Mouse (Mus musculus) layer of hippocampus, adult 11-12 months (tissue): ENCODE results near the gene Pdzk1ip1.

Experiments
- DNase-seq: peaks from one replicate; pipeline ENCODE4 v3.0.0; 2022; ENCODE audit warnings: low spot score

The Pdzk1ip1 gene

DNA sequence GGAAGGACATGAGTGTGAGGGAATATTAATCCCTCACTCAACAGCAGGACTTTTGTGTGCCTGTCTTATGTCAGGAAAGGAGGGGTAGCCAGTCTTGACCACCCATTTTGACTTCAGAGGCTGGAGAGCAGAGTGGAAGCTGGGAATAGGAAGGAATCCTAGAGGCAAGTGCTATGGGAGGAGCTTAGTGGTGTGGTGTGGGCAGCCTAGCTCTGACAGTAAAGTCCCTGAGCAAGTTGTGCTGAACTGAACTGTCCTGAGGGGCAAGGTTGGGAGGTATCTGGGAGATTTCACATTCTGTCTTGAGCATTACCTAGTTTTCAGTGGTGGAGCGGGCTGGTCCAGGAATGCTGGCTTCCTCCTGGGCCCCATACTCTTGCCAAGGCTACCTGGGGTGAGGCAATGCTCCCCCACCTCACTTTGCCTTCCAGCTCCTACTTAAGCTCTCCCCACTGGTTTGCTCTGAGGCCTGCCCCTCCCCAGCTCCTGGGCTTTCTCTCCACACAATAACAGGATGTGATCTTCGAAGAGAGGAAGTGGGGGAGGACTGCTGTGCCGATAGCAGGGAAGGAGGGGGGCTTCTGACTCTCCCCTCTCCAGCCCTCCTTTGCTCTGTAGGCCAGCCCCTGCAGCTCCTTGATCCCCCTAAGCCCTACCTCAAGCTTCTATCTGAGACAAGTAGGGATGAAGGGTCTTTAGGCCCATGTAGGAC, 13.1 kb upstream of the Pdzk1ip1 start:
- DNase-seq, result no peak

DNA sequence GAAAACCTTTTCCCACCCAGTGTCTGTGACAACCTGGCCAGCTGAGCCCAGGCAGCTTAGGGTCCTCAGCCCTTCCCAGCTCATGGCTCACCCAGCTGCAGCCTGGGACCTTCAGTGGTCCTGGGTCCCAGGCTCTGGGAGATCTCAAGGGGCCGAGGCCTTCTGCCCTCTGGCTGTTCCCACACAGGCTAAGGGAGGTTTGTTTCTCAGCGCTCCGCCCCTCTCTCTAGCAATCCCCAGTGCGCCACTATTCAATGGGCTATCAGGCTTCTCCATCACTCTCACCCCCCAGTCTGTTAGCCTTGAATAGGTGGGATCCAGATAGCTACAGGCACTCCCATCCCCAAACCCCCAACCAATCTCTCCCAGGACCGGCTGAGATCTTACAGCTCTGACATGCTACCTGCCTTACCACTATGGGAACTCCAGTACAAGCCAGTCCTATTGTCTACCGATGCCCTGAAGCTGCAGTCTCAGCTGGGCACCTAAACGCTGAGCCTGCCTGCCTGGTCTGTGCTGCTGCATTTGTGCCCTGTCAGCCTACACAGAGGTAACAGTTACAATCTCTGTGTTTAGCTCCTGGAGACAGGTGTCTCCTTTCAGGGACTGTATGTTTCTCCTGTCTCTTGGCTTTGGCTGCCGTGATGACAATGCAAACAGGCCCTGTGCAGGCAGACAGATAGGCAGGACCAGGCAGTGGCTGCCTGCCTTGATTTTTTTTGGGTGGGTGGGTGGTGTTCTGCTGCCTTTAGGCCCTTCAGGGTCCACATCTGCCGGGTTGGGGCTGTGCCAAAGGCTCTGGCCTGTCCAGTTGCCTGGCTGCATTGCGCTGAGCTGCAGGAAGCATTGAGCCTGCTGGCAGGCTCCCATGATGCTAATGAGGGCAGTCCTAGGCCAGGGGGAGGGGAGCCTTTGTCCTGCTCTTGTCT, 9.4 kb upstream of the Pdzk1ip1 start:
- no peak for DNase-seq

DNA sequence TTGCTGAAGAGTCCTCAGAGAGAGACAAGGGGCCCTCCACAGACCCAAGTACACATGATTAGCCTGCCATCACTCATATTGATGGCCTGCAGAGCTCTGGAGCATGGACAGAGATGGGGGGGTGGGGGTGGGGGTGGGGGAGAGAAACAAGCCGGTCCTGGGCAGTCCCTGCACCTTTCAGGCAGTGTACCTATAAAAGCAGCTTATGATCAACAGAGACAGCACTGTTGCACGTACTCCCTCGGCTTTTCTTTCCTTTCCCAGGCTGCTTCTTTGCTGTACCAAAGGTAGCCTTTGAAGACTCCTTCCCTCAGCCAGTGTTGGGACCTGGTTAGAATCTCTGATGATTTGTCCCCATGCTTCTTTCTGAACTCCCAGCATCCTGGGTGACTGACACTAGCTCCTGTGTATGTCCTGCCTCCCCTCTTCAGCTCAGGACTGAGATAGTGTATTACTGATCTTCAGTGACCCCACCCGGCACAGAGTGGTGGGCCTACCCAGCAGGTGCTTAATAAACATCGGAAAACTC, 8.6 kb upstream of the Pdzk1ip1 start:
- no peak for DNase-seq

DNA sequence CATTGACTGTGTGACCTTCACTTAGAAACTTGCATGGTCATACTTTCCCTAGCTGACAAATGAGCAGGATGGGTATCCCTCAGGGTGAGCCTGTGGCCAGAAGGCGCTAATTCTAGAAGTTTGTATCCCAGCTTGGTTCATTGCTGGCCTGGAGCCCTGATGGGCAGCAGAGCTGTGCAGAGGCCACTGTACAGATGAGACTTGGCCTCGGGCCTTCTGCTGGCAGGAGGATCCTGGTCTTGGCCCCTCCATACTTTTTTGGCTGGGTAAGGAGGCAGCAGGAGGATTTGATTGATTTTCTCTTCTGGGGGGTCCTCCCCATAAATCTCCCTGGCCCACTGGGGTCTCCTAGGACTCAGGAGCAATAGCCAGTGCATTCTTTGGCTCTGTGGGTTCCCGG, 5.5 kb upstream of the Pdzk1ip1 start:
- DNase-seq, result no peak

DNA sequence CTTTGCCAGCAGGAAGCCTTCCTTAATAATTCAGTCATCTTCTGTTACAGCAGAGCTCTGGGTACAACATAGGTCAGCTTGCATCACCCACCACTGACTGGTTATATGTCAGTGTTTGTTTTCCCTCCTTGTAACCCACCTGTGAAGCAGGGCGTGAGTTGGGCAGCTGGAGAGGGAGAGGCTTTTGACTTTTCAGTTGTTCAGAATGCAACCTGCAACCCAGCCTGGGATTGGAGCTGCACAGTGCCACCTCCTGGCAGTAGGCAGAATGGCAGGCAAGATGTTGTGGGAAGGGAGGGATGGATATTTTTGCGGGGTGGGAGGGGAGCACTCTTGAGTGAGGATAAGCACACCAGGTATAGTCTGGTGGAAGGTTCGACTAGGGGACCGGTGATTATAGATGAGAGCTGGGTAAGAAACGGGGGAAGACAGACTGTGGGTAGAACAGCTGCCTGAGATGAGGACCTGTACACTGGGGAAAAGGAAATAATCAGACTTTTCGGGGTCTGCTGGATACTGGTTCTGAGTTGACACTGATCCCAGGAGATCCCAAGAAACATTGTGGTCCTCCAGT, 2.9 kb upstream of the Pdzk1ip1 start:
- DNase-seq, result peak; percentile 32

DNA sequence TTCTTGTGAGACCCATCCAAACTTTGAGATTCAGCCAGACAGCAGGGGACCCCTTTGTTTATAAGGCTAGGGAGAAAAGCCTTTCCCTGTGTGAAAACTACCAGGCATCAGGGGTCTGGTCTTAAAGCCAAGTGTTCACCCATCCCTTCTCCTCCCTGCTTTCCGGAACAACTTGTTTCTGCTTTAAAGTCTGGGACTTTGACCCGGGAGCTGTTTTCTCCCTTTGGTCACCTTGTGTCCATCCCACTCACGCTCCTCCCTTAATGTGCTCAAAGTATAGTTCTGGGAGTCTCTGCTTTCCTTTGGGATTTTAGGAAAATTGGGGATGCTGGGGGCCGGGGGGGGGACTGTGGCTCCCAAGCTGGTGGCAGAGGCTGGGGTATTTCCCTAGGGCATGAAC, 2.3 kb upstream of the Pdzk1ip1 start:
- DNase-seq, result no peak

DNA sequence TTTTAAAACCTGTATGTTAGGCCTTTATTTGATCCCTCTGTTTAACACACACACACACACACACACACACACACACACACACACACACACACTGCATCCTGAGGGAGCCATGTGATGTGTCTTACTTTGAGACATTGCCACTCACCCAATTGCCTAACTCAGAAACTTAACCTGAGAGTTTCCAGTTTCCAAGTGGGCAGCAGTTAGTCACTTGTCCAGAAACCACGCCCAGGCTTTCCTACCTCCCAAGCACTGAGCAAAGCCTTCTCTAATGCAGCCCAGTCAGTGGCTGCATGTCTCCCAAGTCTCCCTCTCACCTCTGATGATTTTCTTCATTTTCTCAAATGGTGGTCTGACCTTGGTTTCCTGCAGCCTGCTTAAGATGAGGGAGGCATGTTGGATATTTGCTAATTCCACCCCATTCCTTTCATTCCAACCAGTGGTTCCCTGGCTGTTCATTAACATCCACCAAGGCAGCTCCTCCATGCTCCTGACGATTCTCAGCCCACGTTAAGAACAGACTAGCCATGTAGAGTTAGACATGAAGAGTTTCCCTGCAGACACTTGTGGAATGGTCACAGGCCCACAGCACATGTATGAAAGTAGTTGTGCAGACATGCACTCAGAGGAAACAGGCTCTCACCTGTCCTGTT, 1.6 kb upstream of the Pdzk1ip1 start:
- no peak for DNase-seq

DNA sequence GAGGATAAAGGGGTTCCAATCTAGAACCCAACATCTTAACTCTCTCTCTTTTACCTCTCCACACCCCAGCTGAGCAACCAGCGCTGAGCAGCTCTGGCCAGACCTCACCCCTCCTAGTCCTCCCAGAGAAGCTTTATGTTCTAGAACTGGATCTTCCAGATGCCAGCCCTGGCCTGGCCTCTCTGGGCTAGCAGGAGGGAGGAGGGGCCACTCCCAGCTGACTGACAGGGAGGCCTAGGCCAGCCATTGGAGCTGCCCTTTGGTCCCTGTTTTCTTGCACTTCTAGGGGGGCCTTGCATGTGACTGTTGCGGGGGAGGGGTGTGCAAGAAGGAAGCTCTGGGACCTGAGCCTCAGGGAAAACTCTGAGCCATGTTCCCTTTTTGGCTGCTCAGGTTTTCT, 2.1 kb downstream of the Pdzk1ip1 start:
- no peak for DNase-seq

DNA sequence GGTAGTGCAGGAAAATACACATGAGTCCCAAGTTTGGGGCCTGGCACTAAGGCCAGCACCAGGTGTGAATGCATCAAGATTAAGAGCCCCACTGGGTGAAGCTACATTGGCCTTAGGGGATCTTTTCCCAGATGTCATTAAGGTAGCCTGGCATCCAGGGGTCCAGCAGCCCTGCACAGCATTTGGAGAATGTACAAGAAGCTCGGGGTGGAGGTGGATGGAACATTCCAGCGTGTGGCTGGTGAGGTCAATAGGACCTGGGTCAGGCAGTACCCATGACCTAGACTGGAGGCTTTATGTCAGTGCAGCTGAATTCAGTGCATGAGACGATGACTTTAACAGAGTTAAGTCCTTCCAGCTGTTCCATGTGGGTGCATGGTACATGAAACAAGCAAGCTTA, 3.3 kb downstream of the Pdzk1ip1 start:
- no peak for DNase-seq

DNA sequence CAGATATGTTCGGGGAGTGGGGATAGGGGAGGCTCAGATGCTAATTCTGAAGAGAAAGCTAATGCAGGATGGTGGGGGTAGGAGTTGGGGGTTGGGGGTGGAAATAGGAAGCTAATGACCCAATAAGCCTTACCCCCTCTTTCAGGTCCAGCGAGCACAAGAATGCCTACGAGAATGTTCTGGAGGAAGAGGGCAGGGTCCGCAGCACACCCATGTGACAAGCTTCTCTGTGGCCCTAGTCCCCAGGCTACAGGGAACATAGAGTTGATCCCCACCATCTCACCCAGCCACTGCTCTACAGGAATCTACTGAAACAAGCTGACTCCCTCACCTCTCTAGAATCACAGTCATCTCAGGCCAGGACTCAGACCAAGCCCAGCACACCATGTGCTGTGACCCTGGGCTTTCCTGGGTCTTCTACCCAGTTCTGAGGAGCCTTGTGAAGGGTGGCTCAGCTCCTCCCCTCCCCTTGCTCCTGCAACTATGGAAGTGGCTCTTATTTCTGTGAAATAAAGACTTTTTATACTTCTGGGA, 4.9 kb downstream of the Pdzk1ip1 start:
- no peak for DNase-seq

DNA sequence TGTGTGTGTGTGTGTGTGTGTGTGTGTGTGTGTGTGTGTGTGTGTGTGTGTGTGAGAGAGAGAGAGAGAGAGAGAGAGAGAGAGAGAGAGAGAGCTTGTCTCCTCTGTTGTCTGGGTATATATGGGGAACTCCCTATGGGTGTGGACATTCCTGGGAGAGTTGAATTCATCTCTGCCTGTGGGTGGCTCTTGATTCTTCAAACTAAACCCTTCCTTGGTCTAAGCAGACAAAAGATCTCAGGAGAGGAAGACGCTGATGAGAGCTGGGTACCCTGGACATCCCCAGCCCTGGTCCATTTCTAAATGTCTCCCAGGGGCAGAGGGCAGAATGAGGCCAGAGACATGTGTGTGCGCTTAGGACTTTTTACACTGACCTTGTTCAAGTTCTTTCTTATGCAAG, 5.5 kb downstream of the Pdzk1ip1 start:
- DNase-seq, result no peak

DNA sequence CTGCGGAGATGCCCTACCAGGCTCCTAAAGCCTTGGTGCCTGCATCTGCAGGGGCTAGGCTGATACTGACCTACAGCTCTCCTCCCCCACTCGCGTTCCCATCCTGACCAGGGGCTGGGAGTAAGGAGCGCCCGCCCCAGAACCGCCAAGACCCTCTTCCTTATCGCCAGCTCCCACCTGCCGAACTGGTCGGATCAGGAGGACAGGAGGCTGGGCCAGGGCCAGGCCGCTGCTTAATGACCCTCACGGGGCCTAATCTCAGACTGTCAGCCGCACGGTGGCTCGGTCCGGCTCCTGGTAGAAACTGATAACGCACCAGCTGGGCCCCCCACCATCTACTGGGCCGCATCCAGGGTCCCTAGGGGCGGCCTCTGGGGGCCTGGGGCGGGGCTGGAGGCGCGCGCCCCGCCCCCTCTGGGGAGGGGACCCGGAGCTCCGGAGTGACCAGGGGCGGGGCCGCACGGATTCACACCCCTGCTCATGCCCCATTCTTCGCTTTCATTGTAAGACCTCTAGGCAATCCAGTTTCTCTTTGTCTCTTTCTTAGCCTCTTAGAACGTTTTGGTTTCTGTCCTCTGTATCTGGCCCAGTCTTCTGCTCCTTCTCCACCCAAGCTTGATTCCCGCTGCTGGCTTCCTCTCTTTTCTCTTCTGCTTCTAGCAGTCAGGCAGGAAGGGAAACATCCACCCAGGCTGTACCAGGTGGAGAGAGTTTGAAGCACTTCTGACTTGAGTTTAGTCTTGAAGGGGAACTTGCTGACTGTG, 7.3 kb downstream of the Pdzk1ip1 start:
- DNase-seq, result no peak

DNA sequence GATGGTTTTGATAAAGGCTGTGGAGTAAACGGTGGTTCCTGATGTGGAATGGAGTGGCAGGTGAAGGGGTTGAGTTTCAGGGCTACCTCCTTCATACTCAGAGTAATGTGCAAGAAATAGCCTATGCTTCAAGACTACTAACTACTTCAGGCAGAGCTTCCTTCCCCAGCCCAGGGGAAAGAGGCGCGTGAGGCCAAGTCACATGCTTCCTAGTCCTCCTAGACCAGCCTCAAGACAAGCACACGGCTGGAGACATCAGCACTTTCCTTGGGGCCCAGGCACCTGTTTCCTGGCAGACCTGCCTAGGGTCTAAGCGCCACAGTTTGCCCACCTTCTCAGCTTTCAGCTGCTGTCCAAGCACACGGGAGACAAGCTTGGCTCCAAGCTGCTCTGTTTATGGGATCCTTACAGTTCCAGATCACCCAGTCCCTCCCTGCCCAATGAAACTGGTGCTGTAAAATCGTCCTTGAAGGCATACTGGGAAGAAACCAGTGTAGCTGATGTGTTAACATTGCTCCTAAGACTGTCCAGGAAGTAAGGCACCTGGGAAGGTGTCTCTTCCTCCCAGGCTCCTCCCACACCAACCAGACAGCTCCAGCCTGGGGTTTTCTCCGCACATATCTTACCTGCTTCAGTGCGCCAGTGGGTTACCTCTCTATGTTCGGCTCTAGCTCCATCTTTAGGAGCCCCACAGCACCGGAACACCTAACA, 8.1 kb downstream of the Pdzk1ip1 start:
- no peak for DNase-seq

DNA sequence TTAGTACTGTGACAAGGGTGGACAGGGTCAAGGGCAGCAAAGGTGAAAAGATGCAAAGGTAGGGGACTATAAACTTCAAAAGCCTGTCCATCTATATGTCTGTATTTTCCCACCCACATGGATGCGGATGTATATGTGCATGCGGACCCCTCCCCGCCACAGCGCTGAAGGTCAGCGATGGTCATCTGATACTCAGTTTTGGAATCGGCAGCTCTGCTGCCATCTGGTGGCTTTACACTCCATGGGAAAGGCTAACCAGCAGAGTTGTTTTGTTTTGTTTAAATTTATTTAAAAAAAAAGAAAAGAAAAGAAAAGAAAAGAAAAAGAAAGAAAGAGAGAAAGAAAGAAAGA, 8.6 kb downstream of the Pdzk1ip1 start:
- DNase-seq, result peak; percentile 37

DNA sequence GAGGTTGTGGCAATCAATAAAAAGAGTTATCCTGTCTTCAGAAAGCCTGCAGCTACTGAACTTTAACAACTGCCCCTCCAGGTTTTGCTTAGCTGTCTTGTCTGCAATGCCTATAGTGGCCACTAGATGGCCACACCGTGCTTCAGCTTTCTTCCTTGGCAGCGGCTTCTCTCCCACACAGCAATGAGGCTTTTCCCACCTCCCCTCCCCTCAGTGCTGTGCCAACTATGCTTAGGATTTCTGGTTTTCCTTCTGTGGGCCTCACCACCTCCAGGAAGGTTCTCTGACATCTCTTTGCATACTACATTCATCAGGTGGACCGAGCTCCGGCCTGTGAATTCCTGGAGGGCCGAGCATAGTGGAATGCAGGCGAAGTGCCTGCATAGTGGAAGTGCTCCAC, 13.2 kb downstream of the Pdzk1ip1 start:
- DNase-seq, result peak; percentile 76

DNA sequence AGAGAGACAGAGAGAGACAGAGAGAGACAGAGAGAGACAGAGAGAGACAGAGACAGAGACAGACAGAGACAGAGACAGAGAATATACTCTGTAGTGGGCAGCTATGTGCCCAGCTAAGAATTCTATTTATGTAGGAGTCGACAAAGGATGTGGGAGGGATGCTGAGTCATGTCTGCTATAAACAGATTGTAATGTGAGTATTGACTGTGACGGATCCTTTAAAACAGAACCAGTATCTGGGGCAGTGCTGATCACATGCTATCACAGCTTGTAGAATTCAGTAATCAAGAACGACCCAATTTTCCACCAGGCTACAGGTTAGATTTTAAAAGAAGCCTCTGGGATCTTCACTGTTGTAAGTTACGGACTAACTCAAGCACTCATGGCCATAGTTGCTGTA, 15.0 kb downstream of the Pdzk1ip1 start:
- no peak for DNase-seq

DNA sequence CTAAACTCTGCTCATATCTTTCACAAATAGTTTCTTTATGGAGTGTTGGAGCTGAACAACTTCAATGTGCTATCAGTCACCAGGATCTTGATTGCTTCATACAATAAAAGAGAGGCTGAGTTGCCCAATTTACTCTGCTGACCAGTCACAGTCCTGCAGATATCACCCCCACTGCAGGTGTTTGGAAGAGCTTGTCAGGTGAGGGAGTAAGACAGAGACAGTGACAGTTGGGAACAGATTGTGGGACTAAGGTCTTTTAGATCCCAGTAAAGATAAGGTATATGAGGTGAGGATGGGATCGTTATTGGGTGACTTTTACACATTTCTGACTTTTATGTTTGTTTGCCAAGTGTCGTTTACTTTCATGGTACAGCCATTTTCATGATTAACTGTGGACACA, 22.7 kb downstream of the Pdzk1ip1 start:
- no peak for DNase-seq

DNA sequence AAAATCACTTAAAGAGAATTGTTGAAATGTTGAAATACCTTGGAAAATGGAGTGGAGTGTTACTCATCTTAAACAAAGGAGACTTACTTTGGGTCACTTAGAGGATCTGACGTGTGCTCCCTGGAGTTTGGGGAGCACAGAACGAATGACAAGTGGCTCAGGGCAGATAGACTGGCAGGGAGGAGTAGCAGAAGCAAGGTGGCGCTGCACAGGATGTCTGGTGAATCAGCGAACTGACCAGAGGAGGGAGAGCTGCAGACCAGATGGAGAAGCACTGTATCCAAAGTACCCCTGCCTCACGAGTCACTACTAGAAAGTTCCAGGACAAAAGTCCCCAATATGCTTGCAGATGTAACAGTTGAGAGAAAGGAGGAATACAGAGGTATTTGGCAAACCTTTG, 24.8 kb downstream of the Pdzk1ip1 start:
- no peak for DNase-seq

DNA sequence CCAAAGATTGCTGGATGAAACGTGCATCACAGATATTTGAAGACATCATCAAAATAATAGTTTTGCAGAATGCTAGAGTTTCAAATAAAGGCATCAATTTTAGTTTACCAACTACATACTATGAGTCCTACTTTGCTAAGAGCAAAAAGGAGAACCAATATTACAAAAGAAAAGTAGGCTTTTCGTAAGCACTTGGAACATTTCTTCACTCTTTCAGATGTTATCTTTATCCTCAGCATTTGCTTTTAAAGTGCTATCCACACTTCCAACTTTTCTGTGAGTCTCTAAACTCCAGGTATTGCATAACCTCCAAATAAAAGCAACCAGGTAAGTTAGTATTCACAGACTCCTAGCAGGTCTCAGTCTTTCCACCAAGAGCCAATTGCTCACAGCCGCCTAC, 31.1 kb downstream of the Pdzk1ip1 start:
- no peak for DNase-seq

DNA sequence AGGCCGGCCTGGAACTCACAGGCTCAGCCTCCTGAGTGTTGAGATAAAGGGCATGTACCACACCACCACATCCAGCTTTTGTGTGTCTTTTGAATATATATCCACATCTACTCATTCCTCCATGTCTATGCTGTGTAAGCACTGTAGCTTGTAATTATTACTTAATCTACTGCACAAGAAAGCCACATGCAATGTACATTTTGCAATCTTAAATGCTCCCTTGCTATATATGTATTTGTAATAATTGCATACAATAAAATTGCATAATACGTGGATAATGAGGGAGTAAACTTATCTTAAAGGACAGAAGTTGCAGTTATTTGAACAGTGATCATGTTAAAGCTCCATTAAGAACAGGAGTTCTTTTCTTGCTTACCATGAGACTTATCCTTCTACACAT, 32.7 kb downstream of the Pdzk1ip1 start:
- no peak for DNase-seq

DNA sequence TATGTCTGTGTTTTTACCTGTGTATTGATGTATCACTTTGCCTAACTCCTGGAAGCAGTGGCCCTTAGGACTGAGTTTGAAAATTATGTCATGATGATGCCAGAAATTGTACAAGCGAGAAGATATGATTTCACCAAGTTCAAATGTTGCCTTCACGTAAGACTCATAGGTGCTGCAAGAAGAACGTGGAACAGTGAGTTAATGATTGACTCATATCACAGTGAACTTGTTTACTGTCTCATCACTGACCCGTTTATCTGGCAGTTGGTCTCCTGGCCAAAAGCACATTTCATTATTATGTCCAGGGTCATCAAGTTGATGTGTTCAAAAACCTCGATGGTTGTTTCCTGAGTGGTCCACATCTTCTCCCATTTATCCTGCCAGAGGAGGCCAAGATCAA, 33.1 kb downstream of the Pdzk1ip1 start:
- no peak for DNase-seq
